Mouse (Mus musculus) embryonic facial prominence, embryonic 15.5 days (tissue): Measurements from ENCODE around the gene Inmt. TPM values are rescaled to one million over a fixed set of nuclear protein-coding genes. Genes with fewer than 3 reads are reported as not detected.

ENCODE experiments used
- ATAC-seq: fragments of 200-750 bp; cut with Nextera tagmentation; 2 replicates; pipeline ENCODE4 v1.8.0; 2017; ENCODE audit warnings: low read depth, moderate TSS enrichment; ENCODE audit not compliant: insufficient number of reproducible peaks, low FRiP score, low TSS enrichment
- H3K27ac ChIP-seq: fragments of 300-500 bp; sonication (generic); replicated peaks from 2 replicates; pipeline ENCODE4 v1.5.1; 2015; ENCODE audit warnings: mild to moderate bottlenecking, inconsistent platforms
- H3K27me3 ChIP-seq: fragments of 300-500 bp; sonication (generic); 2 replicates; pipeline ENCODE4 v1.6.1; 2015; ENCODE audit warnings: inconsistent platforms
- H3K36me3 ChIP-seq: fragments of 300-500 bp; sonication (generic); 2 replicates; pipeline ENCODE4 v1.6.1; 2015; ENCODE audit warnings: mild to moderate bottlenecking, inconsistent platforms
- H3K4me1 ChIP-seq: fragments of 300-500 bp; sonication (generic); 2 replicates; pipeline ENCODE4 v1.6.1; 2015; ENCODE audit warnings: inconsistent platforms
- H3K4me2 ChIP-seq: fragments of 300-500 bp; sonication (generic); replicated peaks from 2 replicates; pipeline ENCODE4 v1.6.1; 2015; ENCODE audit warnings: mild to moderate bottlenecking, inconsistent platforms
- H3K4me3 ChIP-seq: fragments of 300-500 bp; sonication (generic); replicated peaks from 2 replicates; pipeline ENCODE4 v1.5.1; 2015; ENCODE audit warnings: mild to moderate bottlenecking, inconsistent platforms
- H3K9ac ChIP-seq: fragments of 300-500 bp; sonication (generic); 2 replicates; pipeline ENCODE4 v1.6.1; 2015; ENCODE audit warnings: inconsistent platforms
- H3K9me3 ChIP-seq: fragments of 300-500 bp; sonication (generic); replicated peaks from 2 replicates; pipeline ENCODE4 v1.6.1; 2016; ENCODE audit warnings: inconsistent platforms
- WGBS: fragments of 180-500 bp; shearing (Covaris S2); methylation state at CpG from one replicate; pipeline ENCODE4 v1.1.7; 2015; 5-methylcytosine and 5-hydroxymethylcytosine counted together
- polyA plus RNA-seq: library from polyadenylated mRNA; unstranded; fragments of >200 nt; fragmentation: Nextera tagmentation; extraction: Ambion mirVana; gene quantifications from 2 replicates; pipeline ENCODE4 v1.2.1, GENCODE M21; 2015

Gene Inmt
- polyA plus RNA-seq, 1 experiment from 2014 or later = 9.8 TPM

GRCm38 (mm10) chr6:55128391-55128790 is 46.5 kb downstream of the Inmt start:
- Histone ChIP-seq H3K4me3 (no peak overlapping the region), H3K4me2 (no peak overlapping the region), H3K9me3 (no peaks in the 10 kb centered on the region), H3K9ac (no peak overlapping the region), H3K4me1 (no peaks in the 10 kb centered on the region), H3K36me3 (no peaks in the 10 kb centered on the region), H3K27ac (no peak overlapping the region), H3K27me3 (no peaks in the 10 kb centered on the region)
- no peak for ATAC-seq

GRCm38 (mm10) chr6:55126576-55126975 is 48.3 kb downstream of the Inmt start:
- Histone ChIP-seq H3K4me3 (no peak overlapping the region), H3K36me3 (no peaks in the 10 kb centered on the region), H3K27me3 (no peaks in the 10 kb centered on the region), H3K4me1 (no peaks in the 10 kb centered on the region), H3K9ac (no peak overlapping the region), H3K4me2 (no peak overlapping the region), H3K27ac (no peak overlapping the region), H3K9me3 (no peaks in the 10 kb centered on the region)
- ATAC-seq = no peak
- WGBS = 66% methylated on average over 5 of the region's 5 CpGs

GRCm38 (mm10) chr6:55123056-55123455 is 51.8 kb downstream of the Inmt start:
- no peak overlapping the region for H3K9ac ChIP-seq
- H3K27ac ChIP-seq = no peak overlapping the region
- H3K36me3 ChIP-seq = no peaks in the 10 kb centered on the region
- no peak for ATAC-seq
- no peak overlapping the region for H3K4me3 ChIP-seq
- peaks cover 27% of the 10 kb centered on the region for H3K27me3 ChIP-seq
- 38% methylated on average over 4 of the region's 4 CpGs for WGBS
- H3K9me3 ChIP-seq = no peaks in the 10 kb centered on the region
- no peak overlapping the region for H3K4me2 ChIP-seq
- peaks cover 2% of the 10 kb centered on the region; the same call in 1 of the 2 replicates for H3K4me1 ChIP-seq

Other genes starting within 250 kb of the Inmt start
- 8.8 and 10.6 TPM in 2 replicates for gene Nod1, start 202.4 kb downstream of the Inmt start, polyA plus RNA-seq
- 23.6 and 24.1 TPM in 2 replicates for gene Ggct, start 182.1 kb downstream of the Inmt start, polyA plus RNA-seq
- 131 and 134 TPM in 2 replicates for gene Gars, start 137.0 kb downstream of the Inmt start, polyA plus RNA-seq
- 0.34 and 0.40 TPM in 2 replicates for gene Crhr2, start 42.0 kb downstream of the Inmt start, polyA plus RNA-seq
- gene Mindy4, start 28.3 kb upstream of the Inmt start, polyA plus RNA-seq = 16.5 and 21.4 TPM in 2 replicates
- gene Aqp1, start 161.4 kb upstream of the Inmt start, polyA plus RNA-seq = 118 and 123 TPM in 2 replicates
- not detected in 2 replicates for gene Ghrhr, start 201.3 kb upstream of the Inmt start, polyA plus RNA-seq